Mouse (Mus musculus) liver, postnatal 0 days (tissue): Measurements from ENCODE around the gene Hoxa5. TPM values are rescaled to one million over a fixed set of nuclear protein-coding genes. Genes with fewer than 3 reads are reported as not detected.
A peak's percentile ranks its signal among the peaks of the same experiment; 100 is the strongest.

Experiments
- ATAC-seq: fragments of 200-750 bp; cut with Nextera tagmentation; 2 replicates; pipeline ENCODE4 v1.8.0; 2017; ENCODE audit warnings: mild to moderate bottlenecking, moderate library complexity
- DNase-seq: peaks from one replicate; pipeline ENCODE4 v3.0.0-alpha.2; 2016
- H3K27ac ChIP-seq: fragments of 300-500 bp; sonication (generic); 2 replicates; pipeline ENCODE4 v1.5.1; 2014; ENCODE audit warnings: antibody characterized with exemption, moderate library complexity, mild to moderate bottlenecking, low read depth
- H3K27me3 ChIP-seq: fragments of 300-500 bp; sonication (generic); 2 replicates; pipeline ENCODE4 v1.6.1; 2014; ENCODE audit warnings: low read length, control low read depth, mixed read lengths; ENCODE audit not compliant: insufficient read depth
- H3K36me3 ChIP-seq: fragments of 300-500 bp; sonication (generic); replicated peaks from 2 replicates; pipeline ENCODE4 v1.6.1; 2014; ENCODE audit warnings: mild to moderate bottlenecking, control low read depth, low read length, moderate library complexity, mixed read lengths; ENCODE audit not compliant: insufficient read depth
- H3K4me1 ChIP-seq: fragments of 300-500 bp; sonication (generic); 2 replicates; pipeline ENCODE4 v1.6.1; 2014; ENCODE audit warnings: antibody characterized with exemption, mild to moderate bottlenecking, control low read depth; ENCODE audit not compliant: insufficient read depth
- H3K4me2 ChIP-seq: fragments of 300-500 bp; sonication (generic); 2 replicates; pipeline ENCODE4 v1.6.1; 2014; ENCODE audit warnings: low read depth, mild to moderate bottlenecking, low read length, moderate library complexity, mixed read lengths
- H3K4me3 ChIP-seq: fragments of 300-500 bp; sonication (generic); 2 replicates; pipeline ENCODE4 v1.5.1; 2014; ENCODE audit warnings: low read depth, low read length
- H3K9ac ChIP-seq: fragments of 300-500 bp; sonication (generic); replicated peaks from 2 replicates; pipeline ENCODE4 v1.6.1; 2014; ENCODE audit warnings: mild to moderate bottlenecking, moderate library complexity
- H3K9me3 ChIP-seq: fragments of 300-500 bp; sonication (generic); 2 replicates; pipeline ENCODE4 v1.6.1; 2016; ENCODE audit warnings: mild to moderate bottlenecking, control low read depth, low read length, mixed read lengths
- CTCF ChIP-seq: sonication (generic); IDR thresholded peaks from 2 replicates; pipeline ENCODE4 v1.5.1; 2016; ENCODE audit warnings: antibody characterized with exemption, low read depth
- EP300 ChIP-seq: IDR thresholded peaks from 2 replicates; pipeline ENCODE4 v1.6.1; 2016; ENCODE audit warnings: antibody characterized with exemption, low read depth, mild to moderate bottlenecking
- WGBS: fragments of 180-500 bp; shearing (Covaris S2); extraction: QIAGEN DNeasy Blood & Tissue Kit; methylation state at CpG from one replicate; pipeline ENCODE4 v1.1.7; 2014; ENCODE audit not compliant: insufficient replicate concordance; 5-methylcytosine and 5-hydroxymethylcytosine counted together
- polyA plus RNA-seq: library from polyadenylated mRNA; unstranded; fragments of >200 nt; fragmentation: Nextera tagmentation; extraction: Ambion mirVana; gene quantifications from 2 replicates; pipeline ENCODE4 v1.2.1, GENCODE M21; 2015

Gene Hoxa5
- polyA plus RNA-seq, 1 experiment from 2014 or later, result 0.58 TPM

- no peak for TF ChIP-seq EP300
- no peak for TF ChIP-seq CTCF
- peak overlapping the region; percentile 78 for H3K27ac ChIP-seq
- H3K4me2 ChIP-seq, result peak overlapping the region; percentile 51
- peaks cover 3% of the 10 kb centered on the region; the same call in 1 of the 2 replicates for H3K4me1 ChIP-seq
- ATAC-seq, result 0 out of 2 replicates have a peak, but pooled peaks have one; percentile 14
- 10% methylated on average over 40 of the region's 41 CpGs for WGBS
- H3K27me3 ChIP-seq, result peaks cover 86% of the 10 kb centered on the region
- peak overlapping the region; percentile 41 for H3K4me3 ChIP-seq
- peak overlapping the region; percentile 30; the same call in 1 of the 2 replicates for H3K9ac ChIP-seq
- DNase-seq, result no peak
- H3K9me3 ChIP-seq, result no peaks in the 10 kb centered on the region
- no peaks in the 10 kb centered on the region for H3K36me3 ChIP-seq
These were observed 29.2 kb downstream of the Hoxa5 start for GRCm38 (mm10) chr6:52174968-52175751.

- H3K4me1 ChIP-seq, result peaks cover 3% of the 10 kb centered on the region; the same call in 1 of the 2 replicates
- WGBS, result 27% methylated on average over 4 of the region's 4 CpGs
- ATAC-seq (no peak), DNase-seq (no peak)
- H3K9me3 ChIP-seq, result no peaks in the 10 kb centered on the region
- H3K4me3 ChIP-seq, result no peak overlapping the region
- H3K27ac ChIP-seq, result no peak overlapping the region
- H3K9ac ChIP-seq, result no peak overlapping the region
- no peak for TF ChIP-seq EP300
- TF ChIP-seq CTCF, result no peak
- H3K4me2 ChIP-seq, result no peak overlapping the region
- H3K36me3 ChIP-seq, result no peaks in the 10 kb centered on the region
- peaks cover 86% of the 10 kb centered on the region for H3K27me3 ChIP-seq
These were observed 30.7 kb downstream of the Hoxa5 start for GRCm38 (mm10) chr6:52173648-52174047.

GRCm38 (mm10) chr6:52172501-52172900 is 31.9 kb downstream of the Hoxa5 start:
- no peak overlapping the region for H3K4me3 ChIP-seq
- peaks cover 90% of the 10 kb centered on the region for H3K27me3 ChIP-seq
- TF ChIP-seq CTCF (no peak), EP300 (no peak)
- 0 out of 2 replicates have a peak overlapping the region, but pooled peaks have one; percentile 39 for H3K27ac ChIP-seq
- WGBS, result 19% methylated on average over 35 of the region's 35 CpGs
- peak; percentile 76 for DNase-seq
- H3K9ac ChIP-seq, result no peak overlapping the region
- peak overlapping the region; percentile 45 for H3K4me2 ChIP-seq
- no peaks in the 10 kb centered on the region for H3K9me3 ChIP-seq
- ATAC-seq, result peak; percentile 54
- no peaks in the 10 kb centered on the region for H3K36me3 ChIP-seq
- H3K4me1 ChIP-seq, result peaks cover 3% of the 10 kb centered on the region; the same call in 1 of the 2 replicates

- Histone ChIP-seq H3K9ac (no peak overlapping the region), H3K9me3 (no peaks in the 10 kb centered on the region), H3K4me1 (peaks cover 3% of the 10 kb centered on the region; the same call in 1 of the 2 replicates), H3K4me3 (no peak overlapping the region), H3K36me3 (no peaks in the 10 kb centered on the region), H3K27me3 (peaks cover 90% of the 10 kb centered on the region), H3K4me2 (peak overlapping the region; percentile 45; the same call in 1 of the 2 replicates), H3K27ac (0 out of 2 replicates have a peak overlapping the region, but pooled peaks have one; percentile 22)
- no peak for DNase-seq
- ATAC-seq, result no peak
- WGBS, result 51% methylated on average over 7 of the region's 7 CpGs
- TF ChIP-seq EP300 (no peak), CTCF (no peak)
These were observed 32.4 kb downstream of the Hoxa5 start for GRCm38 (mm10) chr6:52171938-52172337.

GRCm38 (mm10) chr6:52171331-52171730 is 33.1 kb downstream of the Hoxa5 start:
- TF ChIP-seq CTCF (no peak), EP300 (no peak)
- Histone ChIP-seq H3K27me3 (peaks cover 90% of the 10 kb centered on the region), H3K4me1 (peaks cover 3% of the 10 kb centered on the region; the same call in 1 of the 2 replicates), H3K27ac (0 out of 2 replicates have a peak overlapping the region, but pooled peaks have one; percentile 37), H3K9ac (no peak overlapping the region), H3K4me2 (no peak overlapping the region), H3K9me3 (no peaks in the 10 kb centered on the region), H3K36me3 (no peaks in the 10 kb centered on the region), H3K4me3 (no peak overlapping the region)
- ATAC-seq (no peak), DNase-seq (no peak)
- WGBS, result 41% methylated on average over 4 of the region's 4 CpGs

GRCm38 (mm10) chr6:52170898-52171223 is 33.5 kb downstream of the Hoxa5 start:
- Histone ChIP-seq H3K9me3 (no peaks in the 10 kb centered on the region), H3K36me3 (no peaks in the 10 kb centered on the region), H3K27ac (peak overlapping the region; percentile 67; the same call in 1 of the 2 replicates), H3K4me1 (peaks cover 3% of the 10 kb centered on the region; the same call in 1 of the 2 replicates), H3K27me3 (peaks cover 90% of the 10 kb centered on the region), H3K9ac (no peak overlapping the region), H3K4me3 (no peak overlapping the region), H3K4me2 (no peak overlapping the region)
- no peak; the same call in 1 of the 2 replicates for ATAC-seq
- 4% methylated on average over 5 of the region's 5 CpGs for WGBS
- TF ChIP-seq CTCF (no peak), EP300 (no peak)
- DNase-seq, result peak; percentile 18
